Mouse (Mus musculus) spleen, adult 2 months (tissue): Measurements from ENCODE around the gene Ccdc30.

Experiments used
- CTCF ChIP-seq: fragments of 200-500 bp; IDR thresholded peaks from 2 replicates; pipeline ENCODE4 v1.5.1; 2011; ENCODE audit warnings: mild to moderate bottlenecking, inconsistent platforms; ENCODE audit not compliant: insufficient read depth, insufficient read length, insufficient replicate concordance; ENCODE audit errors: extremely low read depth
- POLR2A ChIP-seq: fragments of 200-500 bp; IDR thresholded peaks from 2 replicates; pipeline ENCODE4 v1.6.1; 2011; ENCODE audit warnings: low read depth, low read length, inconsistent platforms

GRCm38 (mm10) chr4:119292771-119293573 is 122.3 kb downstream of the Ccdc30 start:
- TF ChIP-seq CTCF = no peak
- TF ChIP-seq POLR2A = no peak
